17 mouse cellular contexts compared by ENCODE assay signal in the genomic region with DNA sequence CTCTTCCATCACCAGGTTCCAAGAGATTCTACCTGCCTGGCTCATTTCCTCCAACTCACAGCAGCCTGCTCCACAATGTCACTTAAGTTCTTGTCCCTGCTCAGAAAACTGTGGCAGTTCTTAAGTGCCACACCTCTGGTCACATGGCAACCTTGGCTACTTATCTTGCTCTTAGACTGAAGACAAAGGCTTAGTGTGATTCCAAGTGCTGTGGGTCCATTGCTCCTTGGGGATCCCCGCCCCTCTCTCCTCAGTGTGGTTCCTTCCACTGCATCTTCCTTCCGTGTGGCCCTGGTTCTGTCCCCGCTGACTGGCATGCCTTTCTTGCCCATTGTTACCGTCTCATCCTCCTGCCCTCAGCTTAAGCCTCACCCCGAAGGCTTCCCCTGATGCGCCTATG.
"Had no signal": no experiment of that assay in that cellular context is flagged by ENCODE, and none has a peak within 500 bp of the region (broad histone marks: within the 10 kb centered on the region; RNA-seq: fewer than 3 reads in every experiment).

No protein-coding gene starts in this region.

- H3K36me3 ChIP-seq: intestine, embryonic 15.5 days; kidney, embryonic 15.5 days; limb, embryonic 10.5 days; limb, embryonic 13.5 days; liver, embryonic 12.5 days; liver, embryonic 15.5 days had no signal

- H3K27ac ChIP-seq: intestine, embryonic 15.5 days; kidney, embryonic 15.5 days; limb, embryonic 10.5 days; limb, embryonic 13.5 days; liver, embryonic 12.5 days; liver, embryonic 15.5 days had no signal

- H3K9me3 ChIP-seq: intestine, embryonic 15.5 days; kidney, embryonic 15.5 days; limb, embryonic 10.5 days; limb, embryonic 13.5 days; liver, embryonic 12.5 days; liver, embryonic 15.5 days had no signal

- H3K9ac ChIP-seq: intestine, embryonic 15.5 days; kidney, embryonic 15.5 days; limb, embryonic 13.5 days; liver, embryonic 12.5 days; liver, embryonic 15.5 days had no signal

- H3K4me1 ChIP-seq: intestine, embryonic 15.5 days; kidney, embryonic 15.5 days; limb, embryonic 10.5 days; limb, embryonic 13.5 days; liver, embryonic 12.5 days; liver, embryonic 15.5 days had no signal

- H3K4me3 ChIP-seq: intestine, embryonic 15.5 days; kidney, embryonic 15.5 days; limb, embryonic 10.5 days; limb, embryonic 13.5 days; liver, embryonic 12.5 days; liver, embryonic 15.5 days had no signal

- ATAC-seq: intestine, embryonic 15.5 days; liver, embryonic 12.5 days; lung, postnatal 0 days had no signal

- H3K27me3 ChIP-seq: kidney, embryonic 15.5 days; limb, embryonic 13.5 days; liver, embryonic 12.5 days; liver, embryonic 15.5 days had no signal

- DNase-seq: kidney, adult 11 months; kidney, adult 8-10 months; kidney, postnatal 10 days; kidney, postnatal 36 days; layer of hippocampus, postnatal 36 days; liver; midbrain, embryonic 14.5 days; thymus, adult 18-20 months; thymus, postnatal 36 days had no signal

- H3K4me2 ChIP-seq: intestine, embryonic 15.5 days; kidney, embryonic 15.5 days; limb, embryonic 13.5 days; liver, embryonic 12.5 days; liver, embryonic 15.5 days; midbrain, embryonic 11.5 days had no signal
